Mouse (Mus musculus): ENCODE data around the gene Rbfox1. TPM values are rescaled to one million over a fixed set of nuclear protein-coding genes. Genes with fewer than 3 reads are reported as not detected.

The Rbfox1 gene
- 3.0 and 3.9 TPM in 2 replicates for polyA plus RNA-seq (2015; fragmentation: Nextera tagmentation; extraction: Ambion mirVana)

GRCm38 (mm10) chr16:5884746-5885689 lies at the start of gene Rbfox1:
TSS of gene Rbfox1 (plus strand) at chr16:5885355.
- Histone ChIP-seq H3K4me2 (ENCODE audit: low read depth, low read length) (peak within 1 kb of the TSS; percentile 22; the same call in 1 of the 2 replicates), H3K9ac (ENCODE audit: low read depth, low read length) (no peak within 1 kb of the TSS), H3K9me3 (ENCODE audit: control insufficient read depth, low read length) (no peaks in the 10 kb centered on the region), H3K36me3 (ENCODE audit: control insufficient read depth, insufficient read depth, low read length) (no peaks in the 10 kb centered on the region), H3K4me3 (ENCODE audit: low read length) (peak within 1 kb of the TSS; percentile 11; the same call in 1 of the 2 replicates), H3K27ac (ENCODE audit: low read length) (no peak within 1 kb of the TSS), H3K4me1 (ENCODE audit: control insufficient read depth, insufficient read depth, low read length) (no peaks in the 10 kb centered on the region), H3K27me3 (replicated peaks; ENCODE audit: control insufficient read depth, insufficient read depth, low read length) (peaks cover 28% of the 10 kb centered on the region)
- under 1% methylated on average over 69 of the region's 69 CpGs for WGBS
- ATAC-seq: no peak

GRCm38 (mm10) chr16:5836744-5837143 lies 48.4 kb upstream of the Rbfox1 start:
- Histone ChIP-seq H3K4me3 (ENCODE audit: low read length) (no peak overlapping the region), H3K4me2 (ENCODE audit: low read depth, low read length) (no peak overlapping the region), H3K4me1 (ENCODE audit: control insufficient read depth, insufficient read depth, low read length) (no peaks in the 10 kb centered on the region), H3K27ac (ENCODE audit: low read length) (no peak overlapping the region), H3K27me3 (replicated peaks; ENCODE audit: control insufficient read depth, insufficient read depth, low read length) (no peaks in the 10 kb centered on the region), H3K36me3 (ENCODE audit: control insufficient read depth, insufficient read depth, low read length) (no peaks in the 10 kb centered on the region), H3K9me3 (ENCODE audit: control insufficient read depth, low read length) (no peaks in the 10 kb centered on the region), H3K9ac (ENCODE audit: low read depth, low read length) (no peak overlapping the region)
- 94% methylated on average over 2 of the region's 2 CpGs for WGBS
- ATAC-seq: no peak

GRCm38 (mm10) chr16:5841167-5841566 lies 44.0 kb upstream of the Rbfox1 start:
- H3K27ac ChIP-seq (ENCODE audit: low read length): no peak overlapping the region
- WGBS: 73% methylated on average over 5 of the region's 5 CpGs
- H3K4me2 ChIP-seq (ENCODE audit: low read depth, low read length): no peak overlapping the region
- no peaks in the 10 kb centered on the region for H3K36me3 ChIP-seq (ENCODE audit: control insufficient read depth, insufficient read depth, low read length)
- no peaks in the 10 kb centered on the region for H3K9me3 ChIP-seq (ENCODE audit: control insufficient read depth, low read length)
- no peaks in the 10 kb centered on the region for H3K27me3 ChIP-seq (replicated peaks; ENCODE audit: control insufficient read depth, insufficient read depth, low read length)
- H3K9ac ChIP-seq (ENCODE audit: low read depth, low read length): no peak overlapping the region
- no peak for ATAC-seq
- H3K4me1 ChIP-seq (ENCODE audit: control insufficient read depth, insufficient read depth, low read length): no peaks in the 10 kb centered on the region
- no peak overlapping the region for H3K4me3 ChIP-seq (ENCODE audit: low read length)

GRCm38 (mm10) chr16:5845645-5846044 lies 39.5 kb upstream of the Rbfox1 start:
- no peak overlapping the region for H3K27ac ChIP-seq (ENCODE audit: low read length)
- no peaks in the 10 kb centered on the region for H3K27me3 ChIP-seq (replicated peaks; ENCODE audit: control insufficient read depth, insufficient read depth, low read length)
- no peak overlapping the region for H3K9ac ChIP-seq (ENCODE audit: low read depth, low read length)
- H3K9me3 ChIP-seq (ENCODE audit: control insufficient read depth, low read length): no peaks in the 10 kb centered on the region
- H3K4me3 ChIP-seq (ENCODE audit: low read length): no peak overlapping the region
- H3K4me1 ChIP-seq (ENCODE audit: control insufficient read depth, insufficient read depth, low read length): no peaks in the 10 kb centered on the region
- no peak for ATAC-seq
- 51% methylated on average over 11 of the region's 11 CpGs for WGBS
- H3K4me2 ChIP-seq (ENCODE audit: low read depth, low read length): no peak overlapping the region
- H3K36me3 ChIP-seq (ENCODE audit: control insufficient read depth, insufficient read depth, low read length): no peaks in the 10 kb centered on the region

- H3K27ac ChIP-seq (ENCODE audit: low read length): no peak overlapping the region
- no peaks in the 10 kb centered on the region for H3K4me1 ChIP-seq (ENCODE audit: control insufficient read depth, insufficient read depth, low read length)
- H3K4me2 ChIP-seq (ENCODE audit: low read depth, low read length): no peak overlapping the region
- no peaks in the 10 kb centered on the region for H3K27me3 ChIP-seq (replicated peaks; ENCODE audit: control insufficient read depth, insufficient read depth, low read length)
- H3K4me3 ChIP-seq (ENCODE audit: low read length): no peak overlapping the region
- H3K9ac ChIP-seq (ENCODE audit: low read depth, low read length): no peak overlapping the region
- 82% methylated on average over 2 of the region's 2 CpGs for WGBS
- no peaks in the 10 kb centered on the region for H3K36me3 ChIP-seq (ENCODE audit: control insufficient read depth, insufficient read depth, low read length)
- H3K9me3 ChIP-seq (ENCODE audit: control insufficient read depth, low read length): no peaks in the 10 kb centered on the region
- no peak for ATAC-seq
Measured at GRCm38 (mm10) chr16:5853055-5853454, 32.1 kb upstream of the Rbfox1 start.

- Histone ChIP-seq H3K4me2 (ENCODE audit: low read depth, low read length) (no peak overlapping the region), H3K9ac (ENCODE audit: low read depth, low read length) (no peak overlapping the region), H3K27me3 (replicated peaks; ENCODE audit: control insufficient read depth, insufficient read depth, low read length) (no peaks in the 10 kb centered on the region), H3K9me3 (ENCODE audit: control insufficient read depth, low read length) (no peaks in the 10 kb centered on the region), H3K4me3 (ENCODE audit: low read length) (no peak overlapping the region), H3K4me1 (ENCODE audit: control insufficient read depth, insufficient read depth, low read length) (no peaks in the 10 kb centered on the region), H3K36me3 (ENCODE audit: control insufficient read depth, insufficient read depth, low read length) (no peaks in the 10 kb centered on the region), H3K27ac (ENCODE audit: low read length) (no peak overlapping the region)
- WGBS: 91% methylated on average over 4 of the region's 4 CpGs
- no peak for ATAC-seq
Measured at GRCm38 (mm10) chr16:5864350-5864749, 20.8 kb upstream of the Rbfox1 start.

- WGBS: 81% methylated on average over 1 of the region's 1 CpGs
- H3K4me1 ChIP-seq (ENCODE audit: control insufficient read depth, insufficient read depth, low read length): no peaks in the 10 kb centered on the region
Measured at GRCm38 (mm10) chr16:5866966-5867365, 18.2 kb upstream of the Rbfox1 start.

GRCm38 (mm10) chr16:5870391-5870790 lies 14.8 kb upstream of the Rbfox1 start:
- no peak for ATAC-seq
- Histone ChIP-seq H3K27me3 (replicated peaks; ENCODE audit: control insufficient read depth, insufficient read depth, low read length) (no peaks in the 10 kb centered on the region), H3K9me3 (ENCODE audit: control insufficient read depth, low read length) (no peaks in the 10 kb centered on the region), H3K36me3 (ENCODE audit: control insufficient read depth, insufficient read depth, low read length) (no peaks in the 10 kb centered on the region), H3K4me1 (ENCODE audit: control insufficient read depth, insufficient read depth, low read length) (no peaks in the 10 kb centered on the region), H3K4me3 (ENCODE audit: low read length) (no peak overlapping the region), H3K9ac (ENCODE audit: low read depth, low read length) (no peak overlapping the region), H3K27ac (ENCODE audit: low read length) (no peak overlapping the region), H3K4me2 (ENCODE audit: low read depth, low read length) (no peak overlapping the region)
- WGBS: 49% methylated on average over 3 of the region's 3 CpGs

More at GRCm38 (mm10) chr16:5866966-5867365, 18.2 kb upstream of the Rbfox1 start:
- no peak for ATAC-seq
- Histone ChIP-seq H3K36me3 (ENCODE audit: control insufficient read depth, insufficient read depth, low read length) (no peaks in the 10 kb centered on the region), H3K9ac (ENCODE audit: low read depth, low read length) (no peak overlapping the region), H3K9me3 (ENCODE audit: control insufficient read depth, low read length) (no peaks in the 10 kb centered on the region), H3K4me2 (ENCODE audit: low read depth, low read length) (no peak overlapping the region), H3K4me3 (ENCODE audit: low read length) (no peak overlapping the region), H3K27me3 (replicated peaks; ENCODE audit: control insufficient read depth, insufficient read depth, low read length) (no peaks in the 10 kb centered on the region), H3K27ac (ENCODE audit: low read length) (no peak overlapping the region)

GRCm38 (mm10) chr16:5881820-5882219 lies 3.3 kb upstream of the Rbfox1 start:
- no peaks in the 10 kb centered on the region for H3K4me1 ChIP-seq (ENCODE audit: control insufficient read depth, insufficient read depth, low read length)
- H3K4me3 ChIP-seq (ENCODE audit: low read length): no peak overlapping the region
- no peaks in the 10 kb centered on the region for H3K36me3 ChIP-seq (ENCODE audit: control insufficient read depth, insufficient read depth, low read length)
- 0% methylated on average over 4 of the region's 4 CpGs for WGBS
- H3K27ac ChIP-seq (ENCODE audit: low read length): no peak overlapping the region
- no peak overlapping the region for H3K9ac ChIP-seq (ENCODE audit: low read depth, low read length)
- H3K4me2 ChIP-seq (ENCODE audit: low read depth, low read length): no peak overlapping the region
- ATAC-seq: no peak
- peaks cover 28% of the 10 kb centered on the region for H3K27me3 ChIP-seq (replicated peaks; ENCODE audit: control insufficient read depth, insufficient read depth, low read length)
- H3K9me3 ChIP-seq (ENCODE audit: control insufficient read depth, low read length): no peaks in the 10 kb centered on the region
